Mouse (Mus musculus): ENCODE measurements around the gene Ptprn2. TPM values are rescaled to one million over a fixed set of nuclear protein-coding genes. Genes with fewer than 3 reads are reported as not detected.

The Ptprn2 gene
- total RNA-seq, 2 experiments from 2014 or later, result 0.10 to 0.34 TPM

- DNase-seq (ENCODE audit: low spot score in 2 of 2), result no peak
Measured at GRCm38 (mm10) chr12:117115254-117115865, 629.8 kb downstream of the Ptprn2 start.

DNA sequence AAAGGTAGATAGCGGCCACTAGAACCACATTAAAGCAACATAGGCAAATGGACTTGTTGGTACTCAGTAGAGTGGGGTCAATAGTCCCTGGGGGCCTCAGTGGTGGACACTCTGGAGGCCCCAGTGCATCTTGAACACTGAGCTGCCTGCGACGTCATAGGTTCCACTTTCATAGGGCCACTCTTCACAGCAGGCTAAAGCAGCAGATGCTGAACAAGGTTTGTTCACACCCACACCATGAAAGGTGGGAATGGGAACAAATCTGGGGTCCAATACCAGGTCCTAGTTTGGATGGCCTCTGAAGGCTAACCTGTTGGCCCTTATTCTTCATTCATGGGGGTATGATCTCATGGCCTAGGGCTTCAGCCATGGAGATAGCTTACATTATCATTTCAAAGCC lies 641.6 kb downstream of the Ptprn2 start:
- DNase-seq (ENCODE audit: low spot score in 2 of 2), result no peak

GRCm38 (mm10) chr12:117127485-117127884 lies 642.0 kb downstream of the Ptprn2 start:
- no peak for DNase-seq (ENCODE audit: low spot score in 2 of 2)

- no peak for DNase-seq (ENCODE audit: low spot score in 2 of 2)
Measured at GRCm38 (mm10) chr12:117132095-117132494, 646.6 kb downstream of the Ptprn2 start.

DNA sequence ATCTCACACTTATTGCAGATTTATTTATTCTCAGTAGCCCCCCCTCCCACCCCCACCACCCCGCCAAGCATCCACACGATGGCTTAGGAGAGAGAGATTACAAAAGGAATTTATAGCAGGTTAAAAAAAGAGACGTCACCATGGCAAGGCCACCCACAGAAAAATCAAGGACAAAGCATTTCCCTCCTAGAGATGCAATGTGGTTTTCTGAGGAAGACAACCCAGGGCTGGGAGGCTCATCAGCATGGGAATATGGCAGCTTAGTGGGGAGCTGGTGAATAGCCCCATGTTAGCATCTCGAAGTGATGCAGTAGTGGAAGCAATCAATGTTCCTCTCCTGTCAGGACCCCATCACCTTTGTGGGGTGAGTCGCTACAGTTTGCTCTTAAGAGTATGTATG lies 649.7 kb downstream of the Ptprn2 start:
- DNase-seq (ENCODE audit: low spot score in 2 of 2), result no peak

GRCm38 (mm10) chr12:117136472-117137010 lies 651.0 kb downstream of the Ptprn2 start:
- no peak for DNase-seq (ENCODE audit: low spot score in 2 of 2)

GRCm38 (mm10) chr12:117140901-117141300 lies 655.4 kb downstream of the Ptprn2 start:
- DNase-seq (ENCODE audit: low spot score in 2 of 2), result no peak

- no peak for DNase-seq (ENCODE audit: low spot score in 2 of 2)
Measured at GRCm38 (mm10) chr12:117141394-117141793, 655.9 kb downstream of the Ptprn2 start.

DNA sequence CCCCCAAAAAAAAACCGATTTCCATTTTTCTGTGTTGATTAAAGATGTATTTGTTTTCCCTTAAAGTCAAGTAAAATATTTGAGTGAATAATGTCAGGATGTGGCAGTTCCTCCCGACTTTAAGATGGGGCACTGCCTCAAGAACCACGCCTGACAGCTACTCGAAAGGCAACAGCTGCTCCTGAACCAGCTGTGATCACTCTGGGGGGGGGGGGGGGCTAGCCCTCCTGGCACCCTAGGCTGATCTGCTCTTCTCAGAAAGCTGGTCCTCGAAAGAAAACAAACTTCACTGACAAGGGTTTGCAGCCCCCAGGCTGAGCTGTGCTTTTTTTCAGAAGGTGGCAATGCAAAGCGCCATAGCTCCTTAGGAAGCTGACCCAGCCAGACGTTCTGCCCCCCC lies 663.7 kb downstream of the Ptprn2 start:
- no peak for DNase-seq (ENCODE audit: low spot score in 2 of 2)

DNA sequence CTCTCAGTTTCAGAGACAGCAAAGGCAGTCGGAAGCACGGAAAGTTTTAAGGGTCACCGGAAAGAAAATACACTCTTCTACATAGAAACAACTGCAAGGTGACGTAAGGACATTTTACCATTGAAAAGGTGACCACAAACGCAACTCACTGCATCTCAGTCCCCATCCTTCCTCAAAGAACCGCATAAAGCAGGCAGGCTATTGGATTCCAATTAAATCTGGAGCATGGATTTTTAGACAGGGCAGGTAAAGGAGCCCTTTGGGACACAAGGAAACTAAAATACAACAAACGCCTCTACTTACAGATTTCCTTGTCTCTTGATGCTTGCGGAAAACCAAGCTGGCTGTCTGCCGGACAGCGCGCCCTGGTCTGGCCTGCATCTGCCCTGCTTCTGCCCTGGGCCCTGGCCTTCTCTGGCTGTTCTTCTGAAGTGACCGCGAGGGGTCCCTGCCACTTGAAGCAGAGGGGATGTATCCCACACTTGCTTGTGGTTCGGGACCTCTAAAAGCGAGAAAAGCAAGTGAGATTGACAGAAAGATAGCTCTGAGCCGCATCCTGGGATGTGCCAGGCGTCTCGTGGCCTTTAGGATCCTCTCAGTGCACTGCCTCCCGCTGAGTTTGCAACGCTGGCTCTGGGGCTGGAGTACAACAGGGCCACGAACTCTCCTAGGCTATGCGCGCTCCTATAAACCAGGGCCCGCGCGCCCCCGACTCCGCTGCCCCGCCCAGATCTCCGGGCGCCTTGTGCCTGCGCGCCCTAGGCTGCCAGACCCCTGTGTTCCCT lies 665.3 kb downstream of the Ptprn2 start:
- DNase-seq (ENCODE audit: low spot score in 2 of 2), result no peak

- no peak for DNase-seq (ENCODE audit: low spot score in 2 of 2)
Measured at GRCm38 (mm10) chr12:117151611-117152010, 666.1 kb downstream of the Ptprn2 start.

GRCm38 (mm10) chr12:117152366-117153165 lies 667.0 kb downstream of the Ptprn2 start:
- DNase-seq (ENCODE audit: low spot score in 2 of 2), result no peak

DNA sequence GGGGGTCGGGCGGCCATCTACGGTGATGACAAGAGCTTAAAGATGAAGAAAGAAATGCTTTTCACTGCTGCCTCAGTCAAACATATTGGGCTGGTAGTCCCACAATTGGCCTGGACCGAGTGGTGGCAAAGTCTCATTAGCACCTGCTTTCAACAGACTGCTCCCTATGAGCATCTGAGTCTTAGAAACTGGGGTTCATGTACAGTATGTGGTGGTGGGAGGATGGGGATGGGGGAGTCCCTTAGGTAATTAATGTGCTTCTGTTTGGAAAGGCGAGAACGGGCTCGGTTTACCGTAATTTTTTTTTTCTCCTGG lies 667.6 kb downstream of the Ptprn2 start:
- DNase-seq (ENCODE audit: low spot score in 2 of 2), result no peak

DNA sequence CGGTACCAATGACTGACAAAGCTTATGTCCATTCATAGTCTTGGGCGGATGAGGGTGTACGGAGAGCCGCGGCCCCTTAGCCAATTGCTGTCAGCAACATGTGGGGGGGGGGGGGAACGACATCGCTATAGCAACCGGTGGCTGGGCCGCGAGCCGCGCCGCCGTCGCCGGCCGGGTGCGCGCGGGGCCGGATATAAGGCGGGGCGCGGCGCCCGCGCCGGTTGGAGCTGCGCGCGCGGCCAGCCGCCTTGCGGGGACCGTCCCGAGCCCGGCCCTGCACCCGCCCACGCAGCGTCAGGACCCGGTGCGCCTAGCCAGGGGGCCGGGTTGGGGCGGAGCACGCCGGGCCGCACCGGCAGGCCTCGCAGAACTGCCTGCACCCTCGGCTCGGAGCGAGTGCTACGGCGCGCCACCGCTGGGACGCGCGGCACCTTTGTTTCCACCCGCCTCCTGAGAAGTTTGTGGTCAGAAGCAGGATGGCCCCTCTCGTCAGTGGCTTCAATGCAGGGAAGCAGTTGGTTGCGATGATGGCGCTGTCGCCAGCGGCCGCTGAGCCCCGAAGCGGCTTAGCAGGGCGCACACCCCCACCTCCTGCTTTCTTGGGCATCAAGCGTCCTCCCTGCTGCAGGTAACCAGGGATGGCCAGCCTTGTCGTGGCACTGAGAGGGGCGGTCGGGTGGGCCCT lies 668.3 kb downstream of the Ptprn2 start:
- peak in 1 of 2 experiments; percentile 39 for DNase-seq (ENCODE audit: low spot score in 2 of 2)

DNA sequence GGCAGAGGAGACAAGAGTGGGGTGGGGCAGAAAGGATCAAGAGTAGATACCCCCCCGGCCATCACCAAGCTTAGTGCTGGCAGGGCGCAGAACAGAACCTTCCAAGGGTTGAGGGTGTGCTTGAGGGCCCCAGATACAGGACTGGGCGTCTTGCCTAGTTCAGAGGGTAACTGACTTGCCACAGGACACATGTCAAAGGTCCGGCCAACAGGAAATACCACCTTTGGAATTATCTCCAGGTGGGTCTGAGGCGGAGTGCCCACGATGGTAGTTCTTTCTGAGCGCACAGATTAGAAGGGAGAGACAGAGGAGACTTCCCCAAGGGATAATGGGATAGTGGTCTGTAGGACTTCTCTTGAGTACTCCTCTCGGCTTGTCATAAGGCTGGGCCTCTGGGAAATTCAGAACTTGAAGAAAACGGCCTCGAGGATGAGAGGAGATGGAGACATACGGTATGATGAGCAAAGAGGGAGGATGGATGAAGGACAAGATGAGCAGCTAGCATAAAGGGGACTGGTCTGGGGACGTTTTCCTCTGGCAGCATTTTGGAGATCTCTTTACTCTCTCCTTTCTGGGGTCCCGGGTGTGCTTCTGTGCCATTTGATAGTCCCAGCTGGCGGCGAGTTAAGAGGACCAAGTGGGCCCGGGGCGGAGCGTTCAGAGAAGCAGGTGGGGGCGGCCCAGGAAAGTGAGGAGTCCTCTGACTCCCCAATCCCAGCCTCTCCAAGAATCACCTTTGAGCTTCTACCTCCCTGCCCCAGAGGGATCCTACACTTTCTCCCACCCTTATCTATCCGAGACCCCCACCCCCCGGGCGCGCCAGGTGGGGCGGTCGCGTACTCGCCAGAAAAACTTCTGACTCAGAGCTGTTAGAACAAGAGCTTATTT lies 669.1 kb downstream of the Ptprn2 start:
- no peak for DNase-seq (ENCODE audit: low spot score in 2 of 2)

DNA sequence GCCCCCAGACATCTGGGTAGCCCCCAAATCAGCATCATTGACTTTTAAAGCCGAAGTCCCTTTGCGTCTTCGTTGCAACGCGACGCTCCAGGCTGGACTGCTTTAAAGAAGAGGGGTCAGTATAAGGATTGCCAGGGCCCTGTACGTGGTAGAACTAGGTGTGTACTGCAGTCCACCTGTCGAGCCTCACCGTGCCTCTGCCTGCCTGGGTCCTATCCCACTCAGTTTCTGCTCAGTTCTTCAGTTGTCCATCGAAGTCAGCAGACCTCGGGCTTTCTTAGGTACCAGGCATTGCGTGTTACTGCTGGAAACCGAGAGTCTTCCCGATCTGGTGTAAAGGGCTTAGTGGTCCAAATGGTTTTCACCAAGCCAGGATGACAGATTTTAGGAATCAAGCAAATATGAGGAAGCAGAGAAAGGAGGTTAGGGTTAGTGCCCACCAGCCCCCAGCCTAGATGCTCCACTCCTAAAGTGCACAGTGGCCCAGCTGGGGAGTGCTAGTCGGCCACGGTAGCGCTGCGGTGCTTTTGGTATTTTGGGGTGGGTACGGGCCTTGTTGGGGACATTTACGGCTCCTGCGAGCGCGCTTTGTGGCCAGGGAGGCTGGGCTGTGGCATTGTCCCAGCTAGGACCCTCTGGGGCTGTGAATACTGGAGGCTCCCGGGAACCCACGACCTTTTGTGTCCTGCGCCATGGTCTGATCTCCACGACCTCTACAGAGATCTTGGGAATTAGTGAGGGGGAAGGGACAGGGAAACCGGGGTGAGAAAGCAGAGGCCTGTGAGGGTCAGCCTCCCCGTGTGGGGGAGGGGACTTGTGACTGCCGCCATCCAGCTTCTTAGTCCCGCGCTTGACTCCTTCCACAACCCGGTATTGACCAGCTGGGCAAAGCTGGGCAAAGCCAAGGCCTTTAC lies 670.0 kb downstream of the Ptprn2 start:
- DNase-seq (ENCODE audit: low spot score in 2 of 2), result no peak

DNA sequence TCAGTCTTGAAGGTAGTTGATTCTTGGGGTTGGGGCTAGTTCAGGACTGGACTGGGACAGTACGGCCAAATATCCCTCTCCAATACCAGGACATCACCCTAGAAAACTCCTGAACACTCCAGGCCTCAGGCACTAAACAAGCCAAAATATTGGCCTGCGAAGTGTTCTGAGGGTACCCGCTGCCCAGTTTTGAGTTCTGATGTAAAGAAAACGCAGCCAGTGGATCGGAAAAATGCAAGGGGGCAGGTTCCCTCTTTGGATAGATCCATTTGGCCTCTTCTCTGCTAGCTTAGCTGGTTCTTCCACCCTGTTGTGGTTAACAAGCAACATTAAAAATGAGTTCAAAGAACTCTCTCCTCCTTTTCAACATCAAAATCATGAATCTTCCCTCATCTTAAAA lies 670.7 kb downstream of the Ptprn2 start:
- no peak for DNase-seq (ENCODE audit: low spot score in 2 of 2)

DNA sequence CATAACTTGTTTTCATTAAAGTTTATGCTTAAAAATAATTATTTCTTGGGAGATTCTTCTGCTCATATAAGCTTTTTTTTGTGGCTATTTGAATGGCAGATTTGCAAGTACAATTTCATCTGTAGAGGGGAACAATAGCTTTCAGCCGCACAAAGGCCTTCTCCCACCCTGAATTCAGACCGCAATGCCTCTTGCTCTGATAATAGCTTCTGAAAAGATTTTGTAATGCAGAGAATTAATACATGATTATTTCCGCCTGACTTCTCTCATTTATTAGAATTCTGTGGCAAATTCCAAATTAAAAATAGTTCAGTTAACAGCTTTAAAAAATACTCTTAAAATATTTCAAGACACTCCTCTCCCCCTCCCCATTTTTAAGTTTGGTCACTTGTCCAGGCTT lies 671.3 kb downstream of the Ptprn2 start:
- no peak for DNase-seq (ENCODE audit: low spot score in 2 of 2)

DNA sequence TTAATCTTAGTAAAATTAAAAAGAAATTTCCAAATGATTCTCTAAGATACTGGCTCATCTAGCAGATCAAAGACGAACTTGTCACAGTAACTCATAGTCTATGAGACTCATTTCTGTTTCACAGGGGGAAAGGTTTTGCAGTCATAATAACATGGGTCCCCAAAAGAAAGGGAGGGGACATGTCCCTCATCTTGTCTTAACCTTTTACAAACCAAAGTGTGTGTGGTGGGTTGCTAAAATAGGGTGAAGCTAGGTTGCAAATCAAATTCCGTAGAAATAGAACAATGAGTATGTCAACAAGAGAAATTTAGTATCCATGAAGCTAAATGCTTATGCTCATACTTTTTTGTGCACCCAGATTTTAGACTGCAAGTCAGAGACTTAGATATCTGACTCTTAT lies 671.7 kb downstream of the Ptprn2 start:
- no peak for DNase-seq (ENCODE audit: low spot score in 2 of 2)

All from gastrocnemius, postnatal 4 days (tissue).